17 mouse cellular contexts compared by ENCODE assay signal in the genomic region with DNA sequence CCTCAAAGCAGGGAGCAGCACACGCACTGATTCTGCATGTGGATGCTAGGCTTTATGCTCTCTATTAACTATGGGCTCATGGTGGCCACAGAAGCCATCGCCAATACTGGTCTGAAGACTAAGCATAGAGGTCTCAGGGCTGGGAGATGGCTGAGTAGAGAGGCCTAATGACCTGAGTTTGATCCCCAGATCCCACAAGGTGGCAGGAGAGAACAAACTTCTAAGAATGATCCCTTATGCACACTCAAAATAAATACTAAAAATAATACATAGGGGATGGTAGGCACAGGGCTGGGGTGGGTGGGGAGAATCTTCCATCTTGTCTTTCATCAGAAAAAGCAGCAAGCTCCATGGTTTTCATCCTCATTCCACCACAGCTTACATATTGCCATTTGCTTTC.
A peak's percentile ranks its signal among the peaks of the same experiment; 100 is the strongest.
DNase-seq lines count a peak whose midpoint lies in the region; ATAC-seq and TF ChIP-seq lines count a peak whose summit lies in the region.
"Had no signal": no experiment of that assay in that cellular context is flagged by ENCODE, and none has a peak within 500 bp of the region (broad histone marks: within the 10 kb centered on the region; RNA-seq: fewer than 3 reads in every experiment).

No protein-coding gene starts in this region.

- no peaks in the 10 kb centered on the region for H3K4me1 ChIP-seq in forebrain, postnatal 0 days (ENCODE audit: insufficient read depth)
- H3K4me1 ChIP-seq in forebrain, embryonic 13.5 days = no peaks in the 10 kb centered on the region
- H3K4me1 ChIP-seq in kidney, postnatal 0 days (replicated peaks; ENCODE audit: insufficient read depth, low read length) = no peaks in the 10 kb centered on the region
- no peaks in the 10 kb centered on the region for H3K4me1 ChIP-seq in midbrain, embryonic 14.5 days (ENCODE audit: control insufficient read depth, insufficient read depth, low read length)
- H3K4me1 ChIP-seq in midbrain, embryonic 15.5 days = no peaks in the 10 kb centered on the region
- H3K4me1 ChIP-seq: midbrain, embryonic 10.5 days had no signal

- no peak overlapping the region for H3K4me3 ChIP-seq in forebrain, postnatal 0 days (ENCODE audit: low read depth, low read length)
- H3K4me3 ChIP-seq in forebrain, embryonic 13.5 days = no peak overlapping the region
- H3K4me3 ChIP-seq in kidney, postnatal 0 days (replicated peaks; ENCODE audit: low read depth, low read length) = no peak overlapping the region
- H3K4me3 ChIP-seq in midbrain, embryonic 14.5 days (replicated peaks; ENCODE audit: low read depth, low read length) = no peak overlapping the region
- no peak overlapping the region for H3K4me3 ChIP-seq in midbrain, embryonic 15.5 days
- H3K4me3 ChIP-seq: liver, embryonic 13.5 days; midbrain, embryonic 10.5 days had no signal

- WGBS in forebrain, postnatal 0 days = 96% methylated on average over 2 of the region's 2 CpGs
- 95% methylated on average over 2 of the region's 2 CpGs for WGBS in forebrain, embryonic 13.5 days
- 97% methylated on average over 2 of the region's 2 CpGs for WGBS in kidney, postnatal 0 days
- WGBS in midbrain, embryonic 14.5 days = 98% methylated on average over 2 of the region's 2 CpGs
- WGBS in midbrain, embryonic 15.5 days = 90% methylated on average over 2 of the region's 2 CpGs

- peak; percentile 45; the same call in 1 of the 2 replicates for ATAC-seq in forebrain, postnatal 0 days
- ATAC-seq in forebrain, embryonic 13.5 days = no peak
- ATAC-seq in kidney, postnatal 0 days (replicated peaks; ENCODE audit: low FRiP score, low read depth) = no peak
- no peak for ATAC-seq in midbrain, embryonic 14.5 days (ENCODE audit: low FRiP score, low TSS enrichment)
- no peak for ATAC-seq in midbrain, embryonic 15.5 days (replicated peaks)
- ATAC-seq: inflammation-experienced regulatory T-cells, adult 6 months had no signal

- H3K27me3 ChIP-seq in forebrain, postnatal 0 days (ENCODE audit: insufficient read depth, low read length) = no peaks in the 10 kb centered on the region
- H3K27me3 ChIP-seq in forebrain, embryonic 13.5 days = no peaks in the 10 kb centered on the region
- no peaks in the 10 kb centered on the region for H3K27me3 ChIP-seq in kidney, postnatal 0 days (ENCODE audit: insufficient read depth, low read length)
- no peaks in the 10 kb centered on the region for H3K27me3 ChIP-seq in midbrain, embryonic 14.5 days (ENCODE audit: control insufficient read depth, insufficient read depth, low read length)
- no peaks in the 10 kb centered on the region for H3K27me3 ChIP-seq in midbrain, embryonic 15.5 days (replicated peaks)
- H3K27me3 ChIP-seq: liver, embryonic 13.5 days had no signal

- TF ChIP-seq CTCF in forebrain, postnatal 0 days (IDR thresholded peaks at IDR 0.05; ENCODE audit: low read depth) = peak; percentile 20; the same call in 1 of the 2 replicates
- TF ChIP-seq CTCF in kidney, postnatal 0 days (IDR thresholded peaks at IDR 0.05; ENCODE audit: low read depth) = peak; percentile 55

- no peak overlapping the region for H3K27ac ChIP-seq in forebrain, postnatal 0 days (ENCODE audit: low read depth, low read length)
- H3K27ac ChIP-seq in forebrain, embryonic 13.5 days = no peak overlapping the region
- H3K27ac ChIP-seq in kidney, postnatal 0 days = no peak overlapping the region
- no peak overlapping the region for H3K27ac ChIP-seq in midbrain, embryonic 14.5 days (replicated peaks; ENCODE audit: low read depth, low read length)
- H3K27ac ChIP-seq in midbrain, embryonic 15.5 days = no peak overlapping the region
- H3K27ac ChIP-seq: liver, embryonic 13.5 days; midbrain, embryonic 10.5 days had no signal

- no peak overlapping the region for H3K9ac ChIP-seq in forebrain, postnatal 0 days
- no peak overlapping the region for H3K9ac ChIP-seq in forebrain, embryonic 13.5 days
- no peak overlapping the region for H3K9ac ChIP-seq in kidney, postnatal 0 days (ENCODE audit: low read depth, low read length)
- no peak overlapping the region for H3K9ac ChIP-seq in midbrain, embryonic 14.5 days (replicated peaks; ENCODE audit: low read length)
- H3K9ac ChIP-seq in midbrain, embryonic 15.5 days = no peak overlapping the region
- H3K9ac ChIP-seq: liver, embryonic 13.5 days had no signal

- H3K36me3 ChIP-seq in forebrain, postnatal 0 days (ENCODE audit: insufficient read depth) = peaks cover 8% of the 10 kb centered on the region
- H3K36me3 ChIP-seq in forebrain, embryonic 13.5 days (ENCODE audit: poor library complexity, severe bottlenecking) = no peaks in the 10 kb centered on the region
- no peaks in the 10 kb centered on the region for H3K36me3 ChIP-seq in kidney, postnatal 0 days (ENCODE audit: insufficient read depth, low read length)
- H3K36me3 ChIP-seq in midbrain, embryonic 14.5 days (ENCODE audit: control insufficient read depth, insufficient read depth, low read length) = peaks cover 8% of the 10 kb centered on the region; the same call in 1 of the 2 replicates
- H3K36me3 ChIP-seq in midbrain, embryonic 15.5 days (replicated peaks) = no peaks in the 10 kb centered on the region

- no peak overlapping the region for H3K4me2 ChIP-seq in forebrain, postnatal 0 days (ENCODE audit: low read depth)
- H3K4me2 ChIP-seq in forebrain, embryonic 13.5 days = no peak overlapping the region
- no peak overlapping the region for H3K4me2 ChIP-seq in kidney, postnatal 0 days (ENCODE audit: low read length)
- no peak overlapping the region for H3K4me2 ChIP-seq in midbrain, embryonic 14.5 days (ENCODE audit: low read length)
- no peak overlapping the region for H3K4me2 ChIP-seq in midbrain, embryonic 15.5 days
- H3K4me2 ChIP-seq: liver, embryonic 13.5 days had no signal

- DNase-seq in forebrain, postnatal 0 days = no peak
- DNase-seq in kidney, postnatal 0 days (ENCODE audit: low spot score) = no peak
- no peak for DNase-seq in kidney, adult 18-20 months
- peak; percentile 27 for DNase-seq in midbrain, embryonic 14.5 days
- DNase-seq in retina, postnatal 1 day = peak; percentile 20
- no peak for DNase-seq in adrenal gland, postnatal 14 days
- DNase-seq: adrenal gland, adult 2 months; B cell, adult 2 months; cerebellum, postnatal 14 days; gastrocnemius, postnatal 36 days; liver, embryonic 13.5 days; right cerebral cortex, postnatal 14 days; thymus, postnatal 25 days had no signal

- no peaks in the 10 kb centered on the region for H3K9me3 ChIP-seq in forebrain, postnatal 0 days (ENCODE audit: low read length)
- no peaks in the 10 kb centered on the region for H3K9me3 ChIP-seq in forebrain, embryonic 13.5 days (replicated peaks)
- H3K9me3 ChIP-seq in kidney, postnatal 0 days (replicated peaks; ENCODE audit: low read length) = no peaks in the 10 kb centered on the region
- no peaks in the 10 kb centered on the region for H3K9me3 ChIP-seq in midbrain, embryonic 14.5 days (ENCODE audit: control insufficient read depth, low read length)
- no peaks in the 10 kb centered on the region for H3K9me3 ChIP-seq in midbrain, embryonic 15.5 days
- H3K9me3 ChIP-seq: liver, embryonic 13.5 days; midbrain, embryonic 10.5 days had no signal

Comparison
In these comparisons a context has a peak if more than half of its experiments do, and no peak if none do; other contexts are left out.
1. DNase-seq: peak in midbrain, embryonic 14.5 days (single experiment) and retina, postnatal 1 day (single experiment); none in forebrain, postnatal 0 days (single experiment), kidney, postnatal 0 days (single experiment), kidney, adult 18-20 months (single experiment) and adrenal gland, postnatal 14 days (single experiment).